Mouse (Mus musculus): ENCODE data around the gene Vpreb3. TPM values are rescaled to one million over a fixed set of nuclear protein-coding genes. Genes with fewer than 3 reads are reported as not detected.

Gene Vpreb3
- polyA plus RNA-seq, 1 experiment from 2014 or later = not detected

DNA sequence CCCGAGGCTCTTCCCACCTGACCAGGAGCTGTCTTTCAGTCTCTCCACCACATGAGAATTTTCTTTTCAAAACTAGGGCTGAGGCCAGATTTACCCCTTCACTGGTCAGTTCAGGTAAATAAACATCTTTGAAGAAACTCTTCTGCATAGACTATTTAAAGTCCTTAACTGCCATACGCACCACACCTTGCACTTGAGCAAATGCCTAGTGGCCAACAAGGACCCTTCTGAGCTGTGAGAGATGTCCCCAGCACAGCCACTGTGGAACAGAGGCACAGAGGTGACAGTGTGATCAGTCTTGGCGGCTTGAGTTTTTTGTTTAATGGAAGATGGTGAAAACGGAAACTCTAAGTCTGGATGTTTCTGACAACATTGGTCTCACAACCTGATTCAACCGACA lies 23.8 kb upstream of the Vpreb3 start:
- Histone ChIP-seq H3K79me2 (ENCODE audit: inconsistent target) (peaks cover 66% of the 10 kb centered on the region), H3K36me3 (ENCODE audit: inconsistent target) (peaks cover 22% of the 10 kb centered on the region; the same call in 1 of the 2 replicates), H3K27ac (no peak overlapping the region), H3K4me3 (ENCODE audit: inconsistent target) (no peak overlapping the region)
- 96% methylated on average over 5 of the region's 5 CpGs for WGBS (ENCODE audit: missing documents)

- Histone ChIP-seq H3K4me3 (ENCODE audit: inconsistent target) (peak within 1 kb of the TSS; percentile 64), H3K36me3 (ENCODE audit: inconsistent target) (peaks cover 6% of the 10 kb centered on the region; the same call in 1 of the 2 replicates), H3K27ac (peak within 1 kb of the TSS; percentile 61), H3K79me2 (ENCODE audit: inconsistent target) (peaks cover 47% of the 10 kb centered on the region)
- WGBS (ENCODE audit: missing documents) = under 1% methylated on average over 76 of the region's 76 CpGs
Observed at GRCm38 (mm10) chr10:75921026-75921725, 21.7 kb upstream of the Vpreb3 start, which contains the start of gene Smarcb1. TSS of gene Smarcb1 (minus strand) at chr10:75921617.

DNA sequence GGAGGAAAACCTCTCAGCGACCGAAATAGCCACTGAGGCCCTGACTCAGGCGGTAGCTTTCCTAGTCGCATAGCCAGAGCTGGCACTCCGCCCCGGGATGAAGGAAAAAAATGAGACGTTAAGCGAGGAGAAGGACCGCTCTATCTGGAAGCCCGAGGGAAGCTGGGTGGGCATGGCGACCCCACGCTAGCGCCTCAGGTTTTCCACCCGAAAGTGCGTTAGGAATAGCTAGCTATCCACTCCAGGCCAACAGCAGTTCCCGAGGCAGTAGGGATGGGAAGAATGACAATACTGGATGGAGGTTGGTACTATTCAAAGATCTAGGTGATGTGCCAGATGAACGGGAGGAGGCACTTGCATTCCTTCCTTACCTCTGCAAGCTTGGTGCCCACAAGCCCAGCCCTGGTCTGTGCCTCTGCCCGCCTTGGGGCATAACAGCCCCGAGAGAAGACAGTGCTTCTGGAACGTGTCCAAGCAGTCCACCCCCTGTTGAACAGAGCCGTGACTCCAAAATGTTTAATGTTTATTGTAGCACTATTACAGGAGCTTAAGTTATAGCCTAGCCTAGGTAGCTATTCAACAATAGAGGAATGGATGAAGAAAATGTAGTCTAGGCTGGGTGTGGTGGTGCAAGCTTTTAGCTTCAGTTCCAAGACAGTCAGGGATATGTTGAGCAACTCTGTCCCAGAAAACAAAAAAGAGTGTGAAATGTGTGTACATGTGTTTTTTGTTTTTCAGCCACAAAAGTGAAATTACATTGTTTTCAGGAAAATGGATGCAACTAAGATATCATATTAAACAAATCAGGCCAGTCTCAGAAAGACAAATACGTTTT lies 20.9 kb upstream of the Vpreb3 start:
- no peaks in the 10 kb centered on the region for H3K36me3 ChIP-seq (ENCODE audit: inconsistent target)
- H3K27ac ChIP-seq = peak overlapping the region; percentile 61
- 7% methylated on average over 22 of the region's 22 CpGs for WGBS (ENCODE audit: missing documents)

DNA sequence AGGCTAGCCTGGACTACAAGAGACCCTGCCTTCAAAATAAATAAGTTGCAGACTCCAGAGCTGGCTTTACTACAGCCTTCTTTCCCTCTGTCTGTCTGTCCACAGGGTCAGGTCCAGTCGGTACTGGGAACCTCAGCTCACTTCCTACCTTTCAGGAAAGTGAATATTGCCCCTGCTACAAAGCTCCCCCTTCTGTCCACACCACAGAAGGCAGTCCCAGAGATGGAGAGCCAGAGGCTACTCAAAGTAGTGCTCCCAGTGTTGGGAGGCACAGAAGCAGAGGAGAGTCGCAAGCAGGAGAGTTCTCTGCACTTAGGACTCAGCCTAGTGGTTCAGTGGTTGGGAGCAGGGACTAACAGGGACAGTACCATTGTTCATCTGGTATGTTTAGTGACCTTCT lies 18.5 kb upstream of the Vpreb3 start:
- Histone ChIP-seq H3K79me2 (ENCODE audit: inconsistent target) (peaks cover 16% of the 10 kb centered on the region), H3K36me3 (ENCODE audit: inconsistent target) (no peaks in the 10 kb centered on the region), H3K27ac (no peak overlapping the region), H3K4me3 (ENCODE audit: inconsistent target) (no peak overlapping the region)
- WGBS (ENCODE audit: missing documents) = 47% methylated on average over 2 of the region's 2 CpGs

More for the DNA sequence above, 20.9 kb upstream of the Vpreb3 start:
- Histone ChIP-seq H3K79me2 (ENCODE audit: inconsistent target) (peaks cover 40% of the 10 kb centered on the region), H3K4me3 (ENCODE audit: inconsistent target) (peak overlapping the region; percentile 64)

DNA sequence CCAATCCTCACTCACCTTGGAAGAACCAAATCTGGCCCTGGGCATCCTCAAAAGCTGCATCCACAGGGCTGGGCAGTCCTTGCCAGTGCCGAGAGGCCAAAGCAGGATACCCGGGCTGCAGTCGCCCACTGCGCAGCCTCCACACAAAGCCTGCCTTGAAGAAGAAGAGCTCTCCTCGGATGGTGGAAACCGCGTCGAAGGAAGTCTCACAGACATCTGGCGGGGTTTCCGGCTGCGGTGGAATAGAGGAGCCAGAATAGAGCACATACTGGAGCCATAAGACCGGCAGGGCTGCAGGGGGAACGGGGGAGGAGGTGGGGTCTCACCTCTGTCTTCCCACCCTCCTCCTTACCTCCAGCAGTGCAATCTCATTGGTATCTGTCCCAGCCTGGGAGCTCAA lies 16.5 kb upstream of the Vpreb3 start:
- no peak overlapping the region for H3K27ac ChIP-seq
- no peaks in the 10 kb centered on the region for H3K79me2 ChIP-seq (ENCODE audit: inconsistent target)
- H3K36me3 ChIP-seq (ENCODE audit: inconsistent target) = no peaks in the 10 kb centered on the region
- H3K4me3 ChIP-seq (ENCODE audit: inconsistent target) = no peak overlapping the region
- 86% methylated on average over 11 of the region's 13 CpGs for WGBS (ENCODE audit: missing documents)

DNA sequence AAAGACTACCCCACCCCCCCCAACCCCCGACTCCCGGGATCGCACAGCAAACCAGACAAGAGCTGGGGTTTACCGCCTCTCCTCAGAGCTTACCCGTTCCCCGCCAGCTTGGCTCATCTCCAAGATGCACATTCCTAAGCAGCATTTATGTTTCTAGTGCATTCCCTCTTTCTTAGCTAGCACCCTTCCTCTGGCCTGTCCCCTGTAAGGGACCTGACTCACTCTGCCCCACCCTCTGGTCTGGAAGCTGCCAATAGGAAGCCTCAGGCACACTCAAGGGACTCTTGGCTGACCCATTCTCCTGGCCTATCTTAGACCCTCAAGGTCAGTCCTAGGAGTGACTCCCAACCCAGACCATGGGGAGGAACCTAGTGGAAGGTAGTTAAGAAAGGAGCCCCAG lies 12.6 kb upstream of the Vpreb3 start:
- WGBS (ENCODE audit: missing documents) = 54% methylated on average over 4 of the region's 6 CpGs
- Histone ChIP-seq H3K4me3 (ENCODE audit: inconsistent target) (no peak overlapping the region), H3K79me2 (ENCODE audit: inconsistent target) (no peaks in the 10 kb centered on the region)

GRCm38 (mm10) chr10:75931311-75931710 lies 11.5 kb upstream of the Vpreb3 start:
- Histone ChIP-seq H3K27ac (no peak overlapping the region), H3K36me3 (ENCODE audit: inconsistent target) (no peaks in the 10 kb centered on the region), H3K79me2 (ENCODE audit: inconsistent target) (no peaks in the 10 kb centered on the region), H3K4me3 (ENCODE audit: inconsistent target) (no peak overlapping the region)
- WGBS (ENCODE audit: missing documents) = 45% methylated on average over 3 of the region's 7 CpGs

More for the DNA sequence above, 12.6 kb upstream of the Vpreb3 start:
- H3K27ac ChIP-seq = no peak overlapping the region
- no peaks in the 10 kb centered on the region for H3K36me3 ChIP-seq (ENCODE audit: inconsistent target)

GRCm38 (mm10) chr10:75932081-75932678 lies 10.7 kb upstream of the Vpreb3 start:
- Histone ChIP-seq H3K36me3 (ENCODE audit: inconsistent target) (no peaks in the 10 kb centered on the region), H3K4me3 (ENCODE audit: inconsistent target) (no peak overlapping the region), H3K79me2 (ENCODE audit: inconsistent target) (no peaks in the 10 kb centered on the region), H3K27ac (no peak overlapping the region)
- WGBS (ENCODE audit: missing documents) = 3% methylated on average over 44 of the region's 44 CpGs

DNA sequence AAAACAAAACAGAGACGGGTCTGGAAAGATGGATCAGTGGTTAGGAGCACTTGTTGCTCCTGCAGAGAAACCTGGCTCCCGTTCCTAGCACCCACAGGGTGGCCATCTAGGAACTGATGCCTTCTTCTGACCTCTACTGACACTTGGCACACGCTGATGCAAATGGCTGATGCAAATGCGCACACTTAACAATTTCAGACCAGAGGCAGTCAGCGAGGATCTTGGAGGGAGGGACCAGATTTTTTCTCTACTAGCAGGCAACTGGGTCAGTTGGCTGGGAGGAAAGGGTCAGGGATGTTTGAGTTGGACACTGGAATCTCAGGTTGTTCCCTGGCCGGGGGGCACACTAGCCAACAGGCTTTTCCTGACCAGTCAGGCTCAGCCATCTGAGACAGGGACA lies 10.0 kb upstream of the Vpreb3 start, which contains the start of gene Chchd10:
Gene Chchd10, plus strand, starts transcription at position 240 of the 400 bp plus-strand sequence.
- Histone ChIP-seq H3K36me3 (ENCODE audit: inconsistent target) (no peaks in the 10 kb centered on the region), H3K4me3 (ENCODE audit: inconsistent target) (no peak within 1 kb of the TSS), H3K79me2 (ENCODE audit: inconsistent target) (no peaks in the 10 kb centered on the region), H3K27ac (no peak within 1 kb of the TSS)
- WGBS (ENCODE audit: missing documents) = 89% methylated on average over 6 of the region's 6 CpGs

- H3K79me2 ChIP-seq (ENCODE audit: inconsistent target) = no peaks in the 10 kb centered on the region
- WGBS (ENCODE audit: missing documents) = 83% methylated on average over 1 of the region's 1 CpGs
- H3K4me3 ChIP-seq (ENCODE audit: inconsistent target) = peak overlapping the region; percentile 49; the same call in 1 of the 2 replicates
- H3K27ac ChIP-seq = no peak overlapping the region
- no peaks in the 10 kb centered on the region for H3K36me3 ChIP-seq (ENCODE audit: inconsistent target)
Observed at GRCm38 (mm10) chr10:75934991-75935390, 7.9 kb upstream of the Vpreb3 start.

DNA sequence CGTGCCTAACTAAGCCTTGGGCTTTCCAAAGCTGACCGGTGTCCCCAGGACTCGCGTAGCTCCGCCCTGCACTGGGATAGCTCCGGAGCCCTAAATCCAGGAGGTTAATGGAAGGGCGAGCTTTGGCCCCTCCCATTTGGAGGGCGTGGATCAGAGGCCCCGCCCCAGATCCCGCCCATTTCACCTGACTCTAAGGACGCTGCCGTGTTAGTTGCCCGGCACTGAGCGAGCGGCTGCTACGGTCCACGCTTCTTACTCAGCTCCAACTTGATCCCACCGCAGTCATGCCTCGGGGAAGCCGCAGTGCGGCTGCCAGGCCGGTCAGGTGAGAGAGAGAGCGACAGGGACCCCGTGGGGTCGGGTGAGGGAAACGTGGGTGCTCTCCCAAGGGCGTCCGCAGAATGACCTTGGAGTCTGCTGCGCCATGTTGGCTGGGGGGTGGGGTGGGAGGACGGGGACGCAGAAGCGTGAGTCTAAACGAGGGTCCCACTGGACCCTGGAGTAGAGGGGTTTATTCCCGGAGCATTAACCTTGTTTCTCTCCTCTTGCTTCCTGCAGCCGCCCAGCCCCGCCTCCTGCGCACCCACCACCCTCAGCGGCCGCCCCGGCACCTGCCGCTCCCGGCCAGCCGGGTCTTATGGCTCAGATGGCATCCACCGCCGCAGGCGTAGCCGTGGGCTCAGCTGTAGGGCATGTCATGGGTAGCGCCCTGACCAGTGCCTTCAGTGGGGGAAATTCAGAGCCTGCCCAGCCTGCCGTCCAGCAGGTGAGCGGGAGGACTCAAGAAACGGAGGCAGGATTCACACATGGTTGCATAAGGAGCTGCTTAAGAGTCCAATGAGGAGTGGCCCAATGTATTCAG lies 6.9 kb upstream of the Vpreb3 start, which contains the start of gene Mmp11:
Gene Mmp11, minus strand, starts transcription at position 817 of the 862 bp plus-strand sequence.
- WGBS (ENCODE audit: missing documents) = 5% methylated on average over 42 of the region's 51 CpGs
- H3K4me3 ChIP-seq (ENCODE audit: inconsistent target) = peak within 1 kb of the TSS; percentile 49
- no peaks in the 10 kb centered on the region for H3K36me3 ChIP-seq (ENCODE audit: inconsistent target)
- H3K27ac ChIP-seq = no peak within 1 kb of the TSS
- no peaks in the 10 kb centered on the region for H3K79me2 ChIP-seq (ENCODE audit: inconsistent target)

GRCm38 (mm10) chr10:75936909-75937667 lies 5.8 kb upstream of the Vpreb3 start:
- Histone ChIP-seq H3K79me2 (ENCODE audit: inconsistent target) (no peaks in the 10 kb centered on the region), H3K27ac (no peak overlapping the region), H3K36me3 (ENCODE audit: inconsistent target) (no peaks in the 10 kb centered on the region), H3K4me3 (ENCODE audit: inconsistent target) (no peak overlapping the region)
- WGBS (ENCODE audit: missing documents) = 94% methylated on average over 18 of the region's 18 CpGs

DNA sequence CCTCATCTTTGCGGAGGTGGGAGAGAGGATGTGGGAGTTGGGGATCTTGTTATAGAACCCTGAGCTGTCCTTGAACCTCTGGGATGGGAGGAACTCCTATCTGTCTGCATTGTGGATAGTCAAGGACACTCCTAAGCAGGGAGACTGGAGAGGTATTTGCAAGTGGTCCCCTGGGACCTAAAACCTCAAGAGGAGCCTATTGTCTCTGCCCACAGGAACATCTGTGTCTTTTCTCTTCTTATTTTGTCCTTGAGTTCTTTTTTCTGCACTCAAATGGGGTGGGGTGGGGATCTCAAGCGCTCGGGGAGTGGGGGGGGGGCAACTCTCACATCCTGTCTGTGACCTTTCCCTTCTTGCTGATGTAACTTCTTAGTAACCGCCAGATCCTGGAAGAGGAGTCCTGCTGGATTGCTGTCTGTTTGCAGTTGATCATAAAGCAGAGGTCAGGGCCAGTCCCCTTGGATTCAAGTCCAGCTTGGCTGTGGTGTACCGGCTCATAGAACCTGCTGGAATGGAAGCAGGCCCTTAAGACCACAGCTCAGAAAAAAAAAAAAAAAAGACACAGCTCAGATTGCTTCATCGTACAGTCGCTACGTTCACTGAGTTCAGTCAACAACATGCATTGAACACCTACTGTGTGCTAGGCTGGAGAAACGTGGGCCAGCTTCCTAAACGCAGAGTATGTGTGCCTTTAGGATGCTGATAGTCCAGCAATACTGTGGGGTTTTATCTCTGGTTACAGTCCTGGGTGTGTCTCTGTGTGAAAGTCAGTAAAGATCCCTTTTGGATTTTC lies 4.8 kb upstream of the Vpreb3 start:
- Histone ChIP-seq H3K36me3 (ENCODE audit: inconsistent target) (no peaks in the 10 kb centered on the region), H3K27ac (no peak overlapping the region), H3K4me3 (ENCODE audit: inconsistent target) (no peak overlapping the region), H3K79me2 (ENCODE audit: inconsistent target) (no peaks in the 10 kb centered on the region)
- 76% methylated on average over 10 of the region's 10 CpGs for WGBS (ENCODE audit: missing documents)
